Mouse (Mus musculus): ENCODE results near the gene Sik3. TPM values are rescaled to one million over a fixed set of nuclear protein-coding genes. Genes with fewer than 3 reads are reported as not detected.

Sik3 gene
- total RNA-seq (2023): 10 to 100 TPM; 54.3 to 59.1 TPM

GRCm38 (mm10) chr9:46012091-46013008 lies at the start of gene Sik3, which contains the start of gene Pafah1b2:
Gene Sik3 (plus strand): TSS chr9:46012820.
Gene Pafah1b2 (minus strand): TSS chr9:46012690.

DNA sequence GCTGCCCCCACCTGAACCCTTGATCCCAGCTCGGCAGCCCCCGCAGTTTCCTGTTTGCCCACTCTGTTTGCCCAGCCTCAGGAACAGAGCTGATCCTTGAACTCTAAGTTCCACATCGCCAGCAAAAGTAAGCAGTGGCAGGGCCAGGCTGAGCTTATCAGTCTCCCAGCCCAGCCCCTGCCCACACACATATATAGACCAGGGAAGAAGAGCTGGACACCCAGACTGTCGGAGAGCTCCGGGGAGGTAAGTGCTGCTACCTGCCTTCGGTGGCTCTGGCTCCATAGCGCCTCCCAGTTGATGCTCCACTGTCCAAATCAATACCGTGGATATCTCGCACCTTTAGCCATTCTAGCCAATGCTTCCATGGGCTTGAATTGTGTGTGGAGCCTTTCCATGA lies 215.9 kb downstream of the Sik3 start, which contains the start of gene Apoa1:
Gene Apoa1, plus strand, starts transcription at position 90 of the 400 bp plus-strand sequence.

DNA sequence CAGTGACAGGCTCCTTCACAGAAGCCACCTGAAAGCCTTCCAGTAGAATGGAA lies 222.8 kb downstream of the Sik3 start, which contains the start of gene Apoc3:
Gene Apoc3, minus strand, starts transcription at position 41 of the 53 bp plus-strand sequence.

GRCm38 (mm10) chr9:46240526-46241153 lies 228.0 kb downstream of the Sik3 start, which contains the start of gene Apoa4:
Gene Apoa4 (plus strand): TSS chr9:46240696.

DNA sequence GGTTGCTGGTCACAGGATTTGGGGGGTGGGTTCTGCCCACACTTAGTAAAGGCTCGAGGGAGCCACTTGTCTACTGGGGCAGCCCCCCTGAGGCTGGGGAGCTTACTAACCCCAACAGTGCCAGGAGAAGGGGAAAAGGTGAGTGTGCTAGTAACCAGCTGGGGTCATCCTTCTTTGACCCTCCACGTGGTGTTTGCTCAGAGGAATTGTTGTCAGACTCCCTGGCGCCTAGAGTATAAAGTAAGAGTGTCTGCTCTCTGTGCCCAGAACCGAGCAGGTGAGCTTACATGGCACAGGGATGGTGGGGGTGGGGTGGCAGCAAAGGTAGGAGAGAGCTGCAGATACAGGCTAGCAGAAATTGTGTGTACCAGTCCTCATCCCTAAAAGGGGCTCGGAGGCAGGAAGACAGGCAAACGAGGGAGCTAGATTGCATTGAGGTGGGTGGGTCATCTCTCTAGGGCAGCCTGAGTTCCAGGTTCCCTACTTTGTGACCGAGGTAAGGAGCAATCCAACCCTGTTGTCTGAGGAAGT lies 255.8 kb downstream of the Sik3 start, which contains the start of gene Apoa5:
Gene Apoa5, plus strand, starts transcription at position 291 of the 531 bp plus-strand sequence.

DNA sequence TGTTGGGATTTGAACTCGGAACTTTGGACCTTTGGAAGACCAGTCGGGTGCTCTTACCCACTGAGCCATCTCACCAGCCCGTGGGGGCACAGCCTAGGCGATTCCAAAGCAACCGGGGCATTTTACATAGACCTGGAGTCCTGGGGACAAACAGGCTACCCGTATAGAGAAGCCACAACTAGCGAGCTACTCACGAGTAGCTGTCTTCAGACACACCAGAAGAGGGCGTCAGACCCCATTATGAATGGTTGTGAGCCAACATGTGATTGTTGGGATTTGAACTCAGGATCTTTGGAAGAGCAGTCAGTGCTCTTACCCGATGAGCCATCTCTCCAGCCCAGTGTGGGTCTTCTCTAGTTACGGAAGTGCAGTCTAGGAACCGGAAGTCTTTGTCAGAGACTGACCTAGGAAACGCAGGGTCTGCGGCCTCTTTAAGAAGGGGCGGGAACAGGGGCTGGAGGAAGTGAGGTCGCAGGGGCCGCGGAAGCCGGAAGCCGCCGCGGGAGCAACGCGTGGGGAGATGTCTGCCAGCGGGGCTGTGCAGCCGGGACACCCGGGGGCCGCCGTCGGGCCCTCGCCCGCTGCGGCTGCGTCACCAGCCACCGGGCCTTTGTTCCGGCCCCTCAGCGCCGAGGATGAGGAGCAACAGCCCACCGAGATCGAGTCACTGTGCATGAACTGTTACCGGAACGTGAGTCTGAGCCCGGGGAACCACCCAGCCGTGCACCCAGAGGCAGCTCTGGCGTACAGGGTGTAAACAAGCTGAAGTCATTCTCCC lies 260.2 kb downstream of the Sik3 start, which contains the start of gene Zpr1:
Gene Zpr1, plus strand, starts transcription at position 388 of the 778 bp plus-strand sequence.

Other genes with a start within 250 kb of the Sik3 start
- 10 to 100 TPM; 23.7 to 31.8 TPM for gene Cep164, start 184.1 kb upstream of the Sik3 start, total RNA-seq (2023)
- not detected for gene Bace1, start 174.2 kb upstream of the Sik3 start, total RNA-seq (2023)
- 10 to 100 TPM; 61.6 to 81.7 TPM for gene Pcsk7, start 106.3 kb upstream of the Sik3 start, total RNA-seq (2023)
- 10 to 100 TPM; 41.4 to 46.3 TPM for gene Rnf214, start 105.9 kb upstream of the Sik3 start, total RNA-seq (2023)
- 1 to 10 TPM in 1 of 2 experiments, under 1 TPM in 1; 0.59 to 2.5 TPM for gene Tagln, start 76.8 kb upstream of the Sik3 start, total RNA-seq (2023)
- 100 to 1,000 TPM; 224 to 263 TPM for gene Sidt2, start 57.6 kb upstream of the Sik3 start, total RNA-seq (2023)
- gene Pafah1b2, start 130 bp upstream of the Sik3 start, total RNA-seq (2023): 10 to 100 TPM; 68.6 to 69.4 TPM
- gene Apoa1, start 215.8 kb downstream of the Sik3 start, total RNA-seq (2023): not detected
- not detected for gene Apoc3, start 222.8 kb downstream of the Sik3 start, total RNA-seq (2023)
- gene Apoa4, start 227.9 kb downstream of the Sik3 start, total RNA-seq (2023): not detected